Mouse (Mus musculus): ENCODE measurements around the gene Smim15. TPM values are rescaled to one million over a fixed set of nuclear protein-coding genes. Genes with fewer than 3 reads are reported as not detected.

Gene Smim15
- total RNA-seq, 1 experiment from 2014 or later = 44.1 TPM

DNA sequence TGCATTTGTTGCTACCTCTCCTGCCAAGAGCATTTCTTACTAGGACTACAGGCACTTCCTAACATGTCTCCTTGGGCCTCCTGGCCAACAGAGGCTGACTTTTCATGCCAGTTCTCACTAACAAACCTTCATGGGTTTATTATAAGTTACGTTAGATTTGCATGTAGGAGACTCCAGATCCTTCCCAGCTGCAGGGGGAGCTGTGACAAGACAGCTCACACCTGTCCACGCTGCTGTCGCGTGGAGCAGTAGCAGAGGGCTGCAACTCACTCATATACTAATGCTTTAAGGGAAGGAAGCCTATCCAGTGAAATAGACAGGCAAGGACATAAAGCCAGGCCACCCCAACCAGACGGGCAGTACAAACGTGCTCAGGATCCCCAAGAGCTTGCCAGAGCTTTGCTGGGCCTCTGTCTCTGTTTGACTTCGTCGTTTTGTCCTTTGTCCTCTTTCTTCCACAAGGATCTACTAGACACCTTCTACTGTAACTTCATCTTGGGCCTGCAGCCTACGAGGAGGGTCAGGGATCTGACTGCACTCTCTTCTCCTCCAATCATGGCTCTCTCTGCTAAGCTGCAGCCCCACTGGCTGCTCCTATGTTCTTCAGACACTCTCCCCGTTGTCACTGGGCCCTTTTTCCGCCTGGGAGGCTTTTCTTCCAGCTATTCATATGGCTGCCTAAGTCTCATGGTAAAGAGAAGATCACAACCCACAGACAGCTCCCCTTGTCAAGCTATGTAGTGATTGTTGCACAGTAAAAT, 19.3 kb downstream of the Smim15 start:
- DNase-seq = no peak

DNA sequence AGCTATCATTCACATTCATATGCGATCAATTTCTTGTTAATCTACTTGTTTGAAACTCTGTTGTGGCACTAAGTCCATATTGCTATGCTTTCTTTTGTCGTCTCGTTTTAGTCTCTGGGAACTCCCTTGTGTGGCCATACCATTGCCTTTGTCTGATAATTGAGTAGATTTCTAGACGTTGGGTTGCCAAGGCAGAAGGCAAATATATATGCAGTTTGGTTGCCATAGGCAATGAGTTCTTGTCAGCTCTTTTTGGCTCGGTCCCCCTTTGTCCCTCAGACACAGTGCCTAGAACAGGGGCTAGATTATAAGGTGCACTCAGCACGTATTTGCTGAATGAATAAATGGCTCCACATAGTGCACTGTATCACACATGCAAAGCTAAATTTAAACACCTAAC, 20.1 kb downstream of the Smim15 start:
- no peak for DNase-seq

DNA sequence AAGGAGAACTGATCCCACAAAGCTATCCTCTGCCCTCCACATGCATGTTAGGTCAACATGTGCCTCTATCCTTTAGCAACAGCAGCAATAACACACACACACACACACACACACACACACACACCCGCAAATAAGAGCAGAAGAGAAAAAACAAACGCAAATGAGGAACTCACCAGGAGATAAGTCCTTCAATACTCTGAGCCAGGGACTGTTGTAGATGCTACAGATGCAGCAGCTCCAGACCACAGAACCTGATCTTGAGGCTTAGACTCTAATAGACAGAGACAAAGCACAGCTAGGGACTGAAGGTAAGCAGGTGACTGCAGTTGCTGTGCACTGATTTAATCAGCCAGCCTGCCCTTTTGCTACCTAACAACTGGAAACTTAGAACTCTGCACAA, 21.8 kb downstream of the Smim15 start:
- DNase-seq = no peak

DNA sequence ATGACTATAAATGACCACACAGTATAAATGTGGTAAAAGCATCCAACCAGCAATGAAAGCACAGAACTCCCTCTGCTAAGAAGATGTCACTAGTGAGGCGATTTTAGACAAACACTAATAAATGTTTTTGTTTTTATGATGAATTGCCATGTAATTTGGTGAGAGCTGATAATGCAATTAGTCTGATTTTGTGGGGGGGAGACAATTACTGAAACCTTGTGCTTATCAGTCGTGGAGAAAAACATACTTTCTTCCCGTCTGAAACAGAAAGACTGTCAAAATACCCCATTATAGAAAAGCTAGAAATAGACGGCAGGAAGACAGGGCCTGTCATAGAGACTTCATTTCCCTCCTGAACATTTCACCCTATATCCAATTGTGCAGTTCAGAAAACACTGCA, 24.9 kb downstream of the Smim15 start:
- no peak for DNase-seq

DNA sequence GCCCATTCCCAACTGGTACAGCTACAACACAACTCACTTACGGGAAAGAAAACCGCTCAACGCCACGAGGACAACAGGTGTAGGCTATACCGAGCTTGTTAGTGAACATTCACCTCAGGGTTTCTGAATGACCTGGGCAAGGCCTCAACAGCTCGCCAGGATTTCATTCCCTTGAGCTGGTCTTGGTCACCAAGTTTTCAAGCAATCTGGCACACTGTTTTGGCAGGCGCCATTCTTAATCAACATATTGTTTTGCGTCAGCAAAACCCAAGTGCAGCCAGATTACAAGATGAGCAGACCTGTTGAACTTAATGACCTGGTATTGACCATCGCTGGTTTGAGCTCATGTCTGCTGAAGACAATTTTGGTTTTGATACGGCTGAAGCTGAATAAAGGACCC, 25.9 kb downstream of the Smim15 start:
- DNase-seq = no peak

DNA sequence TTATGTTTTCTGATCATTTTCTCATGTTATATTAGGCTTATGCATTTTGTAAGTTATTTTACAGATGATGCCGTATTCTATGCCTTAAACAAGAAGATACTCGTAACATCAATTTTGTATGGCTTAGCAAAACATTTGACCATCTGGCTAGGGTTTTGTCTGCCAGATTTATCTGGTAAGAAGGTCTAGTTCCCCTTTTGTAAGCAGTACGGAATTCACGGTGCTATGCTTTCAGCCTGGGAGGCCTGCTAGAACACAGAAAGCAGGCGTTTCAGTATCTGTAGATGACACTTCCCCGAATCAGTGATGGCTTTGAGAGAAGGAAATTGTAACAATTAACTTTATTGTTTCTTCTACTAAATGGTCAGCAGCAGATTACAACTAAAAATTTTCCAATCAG, 33.2 kb downstream of the Smim15 start:
- DNase-seq = no peak

DNA sequence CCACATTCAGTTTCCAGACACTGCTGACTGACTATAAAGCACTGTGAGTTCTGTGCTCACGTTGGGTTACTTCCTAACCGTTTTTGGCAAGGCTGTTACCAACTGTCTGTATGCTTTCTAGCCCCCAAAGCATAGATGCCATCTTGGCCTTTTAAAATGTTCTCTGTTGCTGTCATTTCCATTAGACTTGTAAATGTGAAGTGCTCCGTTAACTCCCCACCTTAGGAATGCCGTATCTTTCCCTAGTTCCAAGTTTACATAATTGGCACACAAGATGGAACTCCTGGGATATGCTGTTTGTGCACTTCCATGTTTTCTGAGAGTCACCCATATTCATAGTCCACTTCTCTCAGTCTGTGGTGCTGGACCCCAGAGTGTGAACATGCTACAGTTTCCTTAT, 33.7 kb downstream of the Smim15 start:
- DNase-seq = no peak

DNA sequence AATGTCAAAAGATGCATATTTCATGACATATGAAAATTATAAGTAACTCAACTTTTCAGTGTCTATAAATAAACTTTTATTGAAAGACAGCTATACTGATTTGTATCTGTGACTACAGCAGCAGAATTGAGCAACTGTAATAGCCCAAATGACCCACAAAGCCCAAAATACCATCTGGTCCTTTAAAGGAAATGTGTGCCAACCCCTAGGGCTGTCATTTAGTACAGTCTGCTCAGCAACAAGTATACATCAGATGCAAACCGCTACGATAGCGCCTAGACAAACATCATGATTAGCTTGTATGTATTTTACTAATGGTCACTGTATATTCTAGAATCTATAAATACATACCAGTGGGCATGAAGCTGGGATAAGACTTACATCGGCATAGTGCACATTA, 39.8 kb downstream of the Smim15 start:
- DNase-seq = no peak

DNA sequence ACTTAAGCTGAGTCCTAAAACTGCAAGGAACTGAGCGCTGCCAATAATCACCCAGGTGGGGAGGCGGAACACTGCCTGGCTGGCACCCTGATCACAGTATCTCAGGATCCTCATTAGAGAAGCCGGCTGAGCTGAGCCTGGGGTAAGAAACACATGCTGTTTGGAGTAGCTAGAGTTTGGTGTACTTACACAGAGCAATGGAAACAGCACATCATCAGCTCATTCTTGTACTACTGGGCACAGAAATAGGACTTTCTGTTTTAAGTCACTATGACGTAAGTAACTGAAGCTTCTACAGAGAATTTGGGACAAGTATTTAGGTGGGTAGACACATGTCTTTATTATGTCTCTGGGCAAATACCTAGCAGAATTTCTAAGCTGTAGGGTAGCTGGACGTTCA, 41.8 kb downstream of the Smim15 start:
- DNase-seq = no peak

DNA sequence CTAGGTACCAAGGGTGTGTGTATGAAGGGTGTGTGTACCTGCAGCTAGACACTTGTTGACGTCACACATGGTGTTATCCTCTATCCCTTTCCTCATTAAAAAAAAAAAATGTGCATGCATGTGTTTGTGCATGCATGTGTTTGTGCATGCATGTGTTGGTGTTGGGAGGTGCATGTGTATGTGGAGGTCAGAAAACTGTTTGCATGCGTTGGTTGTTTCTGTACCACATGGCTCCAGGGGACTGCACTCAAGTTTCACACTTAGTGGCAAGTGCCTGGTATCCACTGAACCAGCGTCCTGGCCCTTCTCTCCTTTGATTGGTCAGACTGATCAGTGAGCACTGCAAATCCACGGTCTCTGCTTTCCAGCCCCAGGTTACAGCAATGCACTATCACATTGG, 42.5 kb downstream of the Smim15 start:
- no peak for DNase-seq

DNA sequence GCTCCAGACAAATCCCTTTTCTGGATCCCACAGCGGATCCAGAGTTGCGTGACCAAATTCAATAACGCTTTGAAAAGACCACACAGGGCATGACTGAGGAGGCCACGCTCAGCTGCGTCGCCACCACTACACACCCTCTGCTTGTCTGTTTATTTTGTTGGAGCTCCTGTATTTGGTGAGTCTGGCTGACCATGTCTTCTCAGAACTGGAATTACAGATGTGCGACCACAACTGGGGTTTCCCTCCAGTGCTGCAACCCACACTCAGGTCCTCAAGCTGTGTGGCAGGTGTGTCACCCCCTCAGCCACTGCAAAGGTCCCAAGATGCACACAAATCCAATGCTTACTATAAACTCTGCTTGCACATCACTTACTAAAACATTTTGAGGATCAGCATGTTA, 48.0 kb downstream of the Smim15 start:
- DNase-seq = no peak

DNA sequence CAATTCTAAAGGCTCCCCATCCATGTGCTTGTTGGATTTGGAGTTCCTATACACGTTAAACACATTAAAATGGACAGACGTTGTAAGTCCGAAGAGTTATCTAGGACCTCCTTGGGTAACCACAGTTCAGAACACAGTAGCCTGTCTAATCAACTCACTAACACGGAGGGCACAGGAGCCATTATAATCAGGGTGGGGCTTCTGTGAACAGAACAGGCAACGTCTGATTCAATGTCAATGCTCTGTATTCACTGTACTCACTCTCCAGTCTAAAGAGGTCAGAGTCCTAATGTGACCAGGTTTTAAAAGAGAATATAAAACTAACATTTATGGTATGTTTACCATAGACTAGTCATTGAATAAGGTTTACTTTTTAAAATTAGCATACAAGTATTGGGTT, 50.4 kb downstream of the Smim15 start:
- DNase-seq = no peak

DNA sequence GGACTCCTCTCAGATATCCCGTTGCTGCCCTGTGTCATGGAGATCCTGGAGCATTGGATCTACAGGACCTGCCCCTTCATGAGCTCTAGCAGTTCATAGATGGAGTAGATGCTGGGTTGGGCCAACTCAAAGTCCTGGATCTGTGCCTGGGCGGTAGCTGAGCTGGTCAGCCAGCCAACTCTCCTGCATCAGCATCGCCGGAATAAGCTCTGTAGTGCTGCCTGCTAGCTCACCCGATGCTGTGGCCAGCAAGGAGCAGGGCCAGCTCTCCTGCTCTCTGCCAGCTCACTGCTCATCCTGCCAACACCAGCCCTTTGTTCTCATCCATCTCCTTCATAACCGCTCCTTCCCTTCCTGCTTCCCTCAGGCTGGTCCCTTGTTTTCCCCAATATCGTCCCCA, 51.4 kb downstream of the Smim15 start:
- DNase-seq = peak; percentile 24

DNA sequence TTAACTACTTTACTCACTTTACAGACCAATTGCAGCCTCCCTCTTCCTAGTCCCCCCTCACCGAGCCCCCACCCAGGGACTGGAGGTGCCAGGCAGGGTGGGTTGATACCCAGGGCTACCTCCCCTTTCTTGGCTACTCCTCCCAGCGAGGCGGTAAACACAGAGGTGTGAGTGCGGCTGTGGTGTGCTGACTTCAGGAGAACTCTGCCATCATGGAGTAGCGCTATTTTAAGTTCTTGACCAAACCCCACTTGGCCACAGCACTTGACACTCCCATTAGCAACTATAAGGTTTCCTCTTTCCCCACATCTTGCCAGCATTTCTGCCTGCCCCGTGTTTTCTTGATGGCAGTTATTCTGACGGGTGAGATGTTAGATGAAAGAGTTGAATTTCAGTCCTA, 52.2 kb downstream of the Smim15 start:
- no peak for DNase-seq

Other genes starting within 250 kb of the Smim15 start
- 31.7 and 46.4 TPM in 2 replicates for gene Ndufaf2, start 114.2 kb downstream of the Smim15 start, total RNA-seq (2021)
- gene Ercc8, start 114.3 kb downstream of the Smim15 start, total RNA-seq (2021) = 9.1 and 13.2 TPM in 2 replicates
- gene Elovl7, start 170.0 kb downstream of the Smim15 start, total RNA-seq (2021) = 2.6 TPM in 2 replicates

All from adrenal gland, postnatal 25 days (tissue).